Mouse (Mus musculus): ENCODE results near the gene Cpt1c. TPM values are rescaled to one million over a fixed set of nuclear protein-coding genes. Genes with fewer than 3 reads are reported as not detected.
"Not testable (repeated sequence)": the region's sequence is repeated elsewhere in the genome, so short reads cannot be mapped to it uniquely, and the experiment has no call there.

Cpt1c gene
- 32.0 and 39.1 TPM in 2 replicates for polyA plus RNA-seq (2015; fragmentation: Nextera tagmentation; extraction: Ambion mirVana)

DNA sequence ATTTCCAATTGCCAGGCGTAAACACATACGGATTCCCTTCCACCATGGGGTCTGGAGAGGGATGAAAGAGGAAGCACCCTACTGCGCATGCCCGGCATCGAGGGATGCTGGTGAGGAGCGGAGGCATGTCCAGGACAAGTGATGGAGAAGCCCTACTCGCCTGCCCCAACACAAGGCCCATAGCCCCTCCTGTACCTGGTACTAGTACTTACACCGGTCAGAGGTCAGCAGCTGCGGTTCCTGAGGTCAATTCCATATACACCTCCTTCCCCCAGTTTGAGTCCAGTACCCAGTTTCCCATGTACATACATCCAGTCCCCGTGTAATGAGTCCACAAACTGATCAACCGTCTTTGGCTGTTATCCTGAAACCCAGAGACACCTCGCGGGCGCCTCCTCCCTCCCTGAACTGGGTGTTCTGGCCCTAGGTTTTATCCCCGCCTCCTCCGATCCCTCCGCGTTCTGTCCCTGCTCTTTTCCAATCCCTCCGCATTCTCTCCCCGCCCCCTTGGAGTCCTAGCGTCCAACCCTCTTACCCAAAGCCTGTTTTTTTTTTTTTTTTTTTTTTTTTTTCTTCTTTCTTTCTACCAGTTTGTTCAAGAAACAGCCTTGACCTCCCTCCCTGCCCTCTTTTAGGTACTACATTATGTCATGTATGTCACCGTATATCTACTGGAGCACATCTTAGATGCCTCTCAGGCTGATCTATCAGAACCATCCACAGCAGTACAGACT, at the start of gene Cpt1c:
Gene Cpt1c, minus strand, starts transcription at position 469 of the 734 bp plus-strand sequence.
- H3K36me3 ChIP-seq, result peaks cover 44% of the 10 kb centered on the region
- H3K27ac ChIP-seq, result peak within 1 kb of the TSS; percentile 92
- WGBS, result 1% methylated on average over 22 of the region's 22 CpGs
- no peak for ATAC-seq (ENCODE audit: insufficient number of reproducible peaks, insufficient read depth, low FRiP score, low TSS enrichment, low read depth)
- H3K4me1 ChIP-seq, result peaks cover 35% of the 10 kb centered on the region
- peak within 1 kb of the TSS; percentile 77 for H3K9ac ChIP-seq
- no peaks in the 10 kb centered on the region for H3K9me3 ChIP-seq
- no peaks in the 10 kb centered on the region for H3K27me3 ChIP-seq
- H3K4me3 ChIP-seq, result peak within 1 kb of the TSS; percentile 60
- H3K4me2 ChIP-seq, result peak within 1 kb of the TSS; percentile 79

DNA sequence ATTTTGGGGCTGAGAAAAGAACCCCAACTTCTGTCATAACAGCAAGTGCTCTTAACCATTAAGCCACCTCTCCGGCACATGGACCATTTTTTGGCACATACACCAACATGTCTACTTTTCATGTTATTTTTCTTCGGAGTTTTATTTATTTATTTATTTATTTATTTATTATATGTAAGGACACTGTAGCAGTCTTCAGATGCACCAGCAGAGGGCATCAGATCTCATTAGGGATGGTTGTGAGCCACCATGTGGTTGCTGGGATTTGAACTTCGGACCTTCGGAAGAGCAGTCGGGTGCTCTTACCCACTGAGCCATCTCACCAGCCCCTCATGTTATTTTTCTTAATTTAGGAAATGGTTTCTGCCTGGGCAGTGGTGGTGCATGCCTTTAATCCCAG, 49.1 kb upstream of the Cpt1c start:
- 84% methylated on average over 5 of the region's 5 CpGs for WGBS
- not testable (repeated sequence) for H3K4me1 ChIP-seq; H3K27me3 ChIP-seq; ATAC-seq (ENCODE audit: insufficient number of reproducible peaks, insufficient read depth, low FRiP score, low TSS enrichment, low read depth); H3K9me3 ChIP-seq; H3K27ac ChIP-seq; H3K9ac ChIP-seq; H3K4me3 ChIP-seq; H3K4me2 ChIP-seq
- H3K36me3 ChIP-seq, result peaks cover 22% of the 10 kb centered on the region

DNA sequence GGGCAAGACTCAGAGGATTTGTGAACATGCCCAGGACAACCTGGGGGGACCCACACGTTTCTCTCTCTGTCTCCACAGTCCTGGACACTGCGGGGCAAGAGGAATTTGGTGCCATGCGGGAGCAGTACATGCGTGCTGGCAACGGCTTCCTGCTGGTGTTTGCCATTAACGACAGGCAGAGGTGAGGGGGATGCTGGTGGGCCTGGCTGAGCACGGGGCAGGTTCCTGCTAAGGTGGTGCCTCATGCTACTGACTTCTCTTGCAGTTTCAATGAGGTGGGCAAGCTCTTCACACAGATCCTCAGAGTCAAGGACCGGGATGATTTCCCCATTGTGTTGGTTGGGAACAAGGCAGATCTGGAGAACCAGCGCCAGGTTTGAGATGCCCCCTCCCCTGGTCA, 45.6 kb upstream of the Cpt1c start:
- H3K27me3 ChIP-seq, result no peaks in the 10 kb centered on the region
- H3K9me3 ChIP-seq, result no peaks in the 10 kb centered on the region
- WGBS, result 68% methylated on average over 9 of the region's 9 CpGs
- H3K36me3 ChIP-seq, result no peaks in the 10 kb centered on the region
- no peak overlapping the region for H3K27ac ChIP-seq
- H3K4me3 ChIP-seq, result no peak overlapping the region
- no peak for ATAC-seq (ENCODE audit: insufficient number of reproducible peaks, insufficient read depth, low FRiP score, low TSS enrichment, low read depth)
- H3K4me1 ChIP-seq, result peaks cover 20% of the 10 kb centered on the region
- no peak overlapping the region for H3K9ac ChIP-seq
- no peak overlapping the region for H3K4me2 ChIP-seq

DNA sequence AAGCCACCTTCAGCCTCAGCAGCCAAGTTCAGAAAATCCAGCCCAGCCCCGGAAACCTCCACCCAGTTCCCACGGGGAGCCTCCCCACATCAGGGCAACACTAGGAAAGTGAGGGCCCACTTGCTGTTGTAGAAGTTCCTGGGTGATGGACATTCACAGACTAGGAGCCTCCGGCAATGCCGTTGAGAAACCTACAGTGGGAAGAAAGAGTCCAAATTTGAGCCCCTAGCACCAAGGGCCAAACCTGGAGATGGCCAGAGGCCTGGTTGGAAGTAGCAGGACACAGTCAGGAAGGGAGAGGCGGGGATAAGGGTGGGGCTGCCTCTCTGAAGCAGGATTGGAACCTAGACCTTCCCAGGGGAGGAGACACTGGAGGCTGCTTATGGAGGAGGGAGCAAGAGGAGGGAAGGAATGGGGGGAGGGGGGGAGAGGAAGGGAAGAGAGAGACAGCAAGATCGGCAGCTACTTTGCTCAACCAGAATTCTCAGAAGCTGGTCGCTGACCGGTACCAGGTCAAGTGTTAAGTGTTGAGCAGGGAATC, 44.5 kb upstream of the Cpt1c start:
- Histone ChIP-seq H3K27ac (peak overlapping the region; percentile 28; the same call in 1 of the 2 replicates), H3K4me2 (peak overlapping the region; percentile 90), H3K4me1 (peaks cover 26% of the 10 kb centered on the region), H3K9ac (0 out of 2 replicates have a peak overlapping the region, but pooled peaks have one; percentile 44), H3K36me3 (no peaks in the 10 kb centered on the region), H3K9me3 (no peaks in the 10 kb centered on the region), H3K4me3 (0 out of 2 replicates have a peak overlapping the region, but pooled peaks have one; percentile 90), H3K27me3 (no peaks in the 10 kb centered on the region)
- ATAC-seq (ENCODE audit: insufficient number of reproducible peaks, insufficient read depth, low FRiP score, low TSS enrichment, low read depth), result no peak
- 32% methylated on average over 8 of the region's 8 CpGs for WGBS

DNA sequence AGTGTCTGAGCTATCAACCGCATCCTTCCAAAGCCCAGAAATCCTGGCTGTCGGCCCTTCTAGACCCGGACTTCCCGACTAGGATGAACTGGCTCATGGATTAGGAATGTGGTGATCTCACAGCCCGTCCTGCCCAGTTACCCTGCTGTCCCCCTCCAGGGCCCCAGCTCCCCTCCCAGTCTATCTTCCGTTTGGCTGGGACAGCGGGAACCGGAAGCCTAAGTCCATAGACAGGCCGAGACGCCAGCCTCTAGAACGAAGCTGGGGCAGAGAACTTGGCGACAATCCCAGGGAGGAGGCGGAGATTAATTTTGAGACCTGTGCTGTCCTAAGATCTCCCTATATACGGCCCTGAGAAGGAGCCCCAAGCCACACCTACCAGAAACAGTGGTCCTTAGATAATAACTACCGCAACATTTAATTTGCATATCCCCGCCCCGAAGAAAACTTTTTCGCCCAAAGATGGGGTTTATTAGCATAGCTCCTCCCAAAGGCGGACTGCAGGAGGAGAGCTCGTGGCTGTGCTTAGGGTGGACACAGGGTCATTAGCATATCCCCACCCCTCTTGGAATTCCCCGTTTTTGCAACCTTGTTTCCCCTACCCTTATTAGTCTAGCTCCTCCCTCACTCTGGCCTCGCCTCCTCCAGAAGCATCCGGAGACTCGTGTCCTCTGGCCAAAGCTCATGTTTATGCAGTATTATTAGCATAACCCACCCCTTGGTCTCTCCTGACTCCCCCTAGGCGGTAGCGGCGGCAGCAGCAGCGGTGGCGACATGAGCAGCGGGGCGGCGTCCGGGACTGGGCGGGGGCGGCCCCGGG, 42.8 kb upstream of the Cpt1c start, which contains the start of gene Rras:
Gene Rras, plus strand, starts transcription at position 720 of the 820 bp plus-strand sequence.
- Histone ChIP-seq H3K9me3 (no peaks in the 10 kb centered on the region), H3K4me1 (peaks cover 29% of the 10 kb centered on the region), H3K27ac (peak within 1 kb of the TSS; percentile 95), H3K4me3 (peak within 1 kb of the TSS; percentile 90), H3K27me3 (no peaks in the 10 kb centered on the region), H3K9ac (peak within 1 kb of the TSS; percentile 75), H3K36me3 (peaks cover 16% of the 10 kb centered on the region), H3K4me2 (peak within 1 kb of the TSS; percentile 90)
- peak; percentile 88 for ATAC-seq (ENCODE audit: insufficient number of reproducible peaks, insufficient read depth, low FRiP score, low TSS enrichment, low read depth)
- WGBS, result under 1% methylated on average over 36 of the region's 36 CpGs

DNA sequence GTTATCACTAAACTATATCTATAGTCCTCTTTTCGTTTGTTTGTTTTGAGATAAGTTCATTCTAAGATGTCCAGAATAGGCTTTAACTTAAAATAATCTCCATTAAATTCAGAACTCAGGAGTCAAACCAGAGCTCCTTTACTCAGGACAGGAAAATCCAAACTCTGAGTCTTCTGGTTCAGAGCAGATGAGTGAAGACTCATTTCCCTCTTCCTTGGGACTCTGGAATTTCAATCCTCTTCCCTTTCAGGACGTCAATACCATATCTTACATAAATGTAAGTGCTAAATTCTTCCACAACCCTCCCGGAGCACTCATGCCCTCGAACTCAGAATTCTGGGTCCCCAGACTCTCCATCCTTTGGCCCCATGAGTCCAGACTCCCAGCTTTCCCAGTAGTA, 42.1 kb upstream of the Cpt1c start:
- peak overlapping the region; percentile 62 for H3K9ac ChIP-seq

DNA sequence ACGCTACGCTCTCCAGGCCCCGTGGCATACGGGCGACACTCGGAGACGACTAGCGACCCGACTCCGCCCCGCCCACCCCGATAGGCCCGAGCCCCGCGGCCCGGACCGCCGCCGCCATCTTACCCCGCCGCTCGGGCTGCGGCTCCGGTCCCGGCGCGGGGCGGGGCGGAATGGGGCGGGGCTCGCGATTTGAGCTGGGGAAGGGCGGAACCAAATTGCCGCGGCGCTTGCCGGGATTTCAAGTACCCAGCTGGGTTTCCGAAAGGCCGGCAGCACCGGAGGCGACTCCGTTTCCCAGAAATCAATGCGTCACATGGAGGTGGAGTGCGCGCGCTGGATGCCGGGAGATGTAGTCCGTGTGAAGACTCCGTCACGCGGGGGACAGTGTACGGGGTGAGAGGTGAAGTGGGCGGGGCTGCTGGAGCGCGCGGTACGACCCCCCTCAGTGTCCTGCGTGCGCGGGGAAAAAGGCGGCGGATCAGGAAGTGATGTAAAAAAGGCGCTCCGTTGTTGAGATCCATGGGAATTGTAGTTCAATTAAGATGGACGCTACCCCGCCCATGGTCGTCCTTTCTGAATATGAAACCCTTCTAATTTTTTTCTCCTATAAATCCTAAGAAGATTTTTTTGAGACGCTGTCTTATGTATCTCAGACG, 41.4 kb upstream of the Cpt1c start, which contains the start of gene Scaf1:
Gene Scaf1, minus strand, starts transcription at position 407 of the 656 bp plus-strand sequence.
- H3K27ac ChIP-seq, result peak within 1 kb of the TSS; percentile 95
- H3K9me3 ChIP-seq, result no peaks in the 10 kb centered on the region
- ATAC-seq (ENCODE audit: insufficient number of reproducible peaks, insufficient read depth, low FRiP score, low TSS enrichment, low read depth), result peak; percentile 91
- H3K4me3 ChIP-seq, result peak within 1 kb of the TSS; percentile 90
- peak within 1 kb of the TSS; percentile 90 for H3K4me2 ChIP-seq
- WGBS, result under 1% methylated on average over 69 of the region's 69 CpGs
- no peaks in the 10 kb centered on the region for H3K27me3 ChIP-seq
- H3K36me3 ChIP-seq, result peaks cover 29% of the 10 kb centered on the region
- peaks cover 29% of the 10 kb centered on the region for H3K4me1 ChIP-seq
- peak within 1 kb of the TSS; percentile 97 for H3K9ac ChIP-seq

More for the DNA sequence above, 42.1 kb upstream of the Cpt1c start:
- peak overlapping the region; percentile 95 for H3K27ac ChIP-seq
- peak overlapping the region; percentile 90 for H3K4me3 ChIP-seq
- H3K27me3 ChIP-seq, result no peaks in the 10 kb centered on the region
- H3K4me2 ChIP-seq, result peak overlapping the region; percentile 90
- ATAC-seq (ENCODE audit: insufficient number of reproducible peaks, insufficient read depth, low FRiP score, low TSS enrichment, low read depth), result no peak
- peaks cover 29% of the 10 kb centered on the region for H3K4me1 ChIP-seq
- WGBS, result under 1% methylated on average over 4 of the region's 4 CpGs
- no peaks in the 10 kb centered on the region for H3K9me3 ChIP-seq
- H3K36me3 ChIP-seq, result peaks cover 23% of the 10 kb centered on the region

DNA sequence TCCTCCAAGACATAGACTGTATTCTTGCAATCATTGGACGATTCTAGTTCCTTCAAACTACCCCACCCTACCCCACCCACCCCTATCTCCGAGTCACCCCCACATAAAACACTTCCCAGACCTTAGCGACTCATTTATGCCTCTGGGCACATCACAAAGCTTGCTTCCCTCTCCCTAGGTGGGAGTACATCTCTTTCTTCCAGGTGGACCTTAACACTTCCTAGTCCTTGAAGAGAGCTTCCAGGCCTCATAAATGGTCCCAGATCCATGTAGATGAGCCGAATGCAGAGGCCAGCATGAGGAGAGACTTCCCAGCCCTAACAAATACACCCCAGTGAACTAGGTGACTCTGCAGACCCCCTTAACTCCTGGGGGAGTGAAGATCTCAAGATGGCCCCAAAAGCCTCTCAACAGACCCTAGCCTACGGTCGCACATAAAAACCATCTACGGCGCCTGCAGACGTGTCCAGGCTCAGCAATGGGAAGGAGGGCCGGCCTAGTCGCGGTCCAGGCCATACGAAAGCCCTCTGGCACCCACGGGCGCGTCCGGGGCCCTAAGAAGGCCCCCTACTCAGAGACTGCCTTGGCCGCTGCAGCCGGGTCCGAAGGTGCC, 40.8 kb upstream of the Cpt1c start:
- Histone ChIP-seq H3K4me1 (peaks cover 29% of the 10 kb centered on the region), H3K9ac (peak overlapping the region; percentile 97), H3K27me3 (no peaks in the 10 kb centered on the region), H3K4me3 (peak overlapping the region; percentile 90), H3K27ac (peak overlapping the region; percentile 95), H3K9me3 (no peaks in the 10 kb centered on the region), H3K36me3 (peaks cover 34% of the 10 kb centered on the region), H3K4me2 (peak overlapping the region; percentile 80)
- no peak for ATAC-seq (ENCODE audit: insufficient number of reproducible peaks, insufficient read depth, low FRiP score, low TSS enrichment, low read depth)
- 1% methylated on average over 20 of the region's 20 CpGs for WGBS

DNA sequence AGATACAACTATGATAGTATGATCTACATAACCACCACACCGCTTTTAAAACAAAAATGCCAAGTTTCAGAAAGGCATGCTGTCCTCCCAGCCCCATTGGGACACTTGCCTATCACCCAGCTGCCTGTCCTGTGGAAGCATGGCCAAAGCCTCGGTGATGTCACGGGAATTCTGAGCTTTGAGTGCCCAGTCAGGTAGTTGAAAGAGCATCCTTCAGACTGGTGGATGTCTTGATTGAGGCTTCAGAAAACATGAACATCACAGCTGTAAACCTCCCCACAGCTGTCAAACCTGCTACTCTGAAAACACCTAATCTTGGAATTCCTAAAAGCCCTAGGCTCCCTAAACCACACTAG, 39.4 kb upstream of the Cpt1c start:
- Histone ChIP-seq H3K4me1 (peaks cover 26% of the 10 kb centered on the region), H3K9ac (peak overlapping the region; percentile 37; the same call in 1 of the 2 replicates), H3K4me3 (no peak overlapping the region; the same call in 1 of the 2 replicates), H3K4me2 (no peak overlapping the region), H3K36me3 (peaks cover 48% of the 10 kb centered on the region), H3K27me3 (no peaks in the 10 kb centered on the region), H3K9me3 (no peaks in the 10 kb centered on the region), H3K27ac (no peak overlapping the region)
- no peak for ATAC-seq (ENCODE audit: insufficient number of reproducible peaks, insufficient read depth, low FRiP score, low TSS enrichment, low read depth)
- WGBS, result 95% methylated on average over 3 of the region's 3 CpGs

DNA sequence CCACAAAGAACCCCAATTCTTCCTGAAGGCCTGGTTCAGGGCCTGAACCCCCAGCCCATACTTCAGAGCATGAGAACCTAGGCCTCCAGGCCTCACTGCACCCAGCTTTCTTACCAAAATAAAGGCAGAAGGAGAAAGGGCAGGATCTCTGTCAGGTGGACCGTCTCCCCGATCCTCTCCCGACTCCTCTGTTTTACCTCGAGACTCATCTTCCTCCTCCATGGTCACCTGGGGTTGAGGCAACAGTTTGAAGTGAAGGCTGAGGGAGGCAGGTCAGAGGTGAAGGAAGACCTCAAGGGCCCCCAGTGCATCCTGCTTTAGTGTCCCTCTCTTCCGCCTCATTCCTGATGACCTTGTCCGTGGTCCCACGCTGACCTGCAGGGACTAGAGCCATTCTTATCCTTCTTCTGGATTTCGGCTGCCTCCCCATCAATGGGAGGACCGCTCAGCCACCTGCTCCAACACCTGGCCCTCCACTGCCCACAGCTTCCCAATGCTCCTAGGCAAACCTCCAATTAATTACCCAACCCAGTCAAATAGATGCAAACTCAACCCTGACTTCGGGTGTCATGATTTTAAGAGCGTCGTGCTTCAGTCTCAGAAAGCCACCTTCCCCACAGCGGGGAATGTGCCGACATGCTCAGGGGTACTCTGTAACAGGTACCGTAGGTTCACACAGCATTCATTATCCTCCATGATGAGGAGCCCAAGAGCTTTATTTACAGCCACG, 38.9 kb upstream of the Cpt1c start:
- Histone ChIP-seq H3K9ac (no peak overlapping the region), H3K27me3 (no peaks in the 10 kb centered on the region), H3K9me3 (no peaks in the 10 kb centered on the region), H3K27ac (no peak overlapping the region), H3K4me1 (peaks cover 21% of the 10 kb centered on the region), H3K4me3 (no peak overlapping the region), H3K36me3 (peaks cover 53% of the 10 kb centered on the region), H3K4me2 (no peak overlapping the region)
- ATAC-seq (ENCODE audit: insufficient number of reproducible peaks, insufficient read depth, low FRiP score, low TSS enrichment, low read depth), result no peak
- whole genome bisulfite sequencing, result 95% methylated on average over 16 of the region's 16 CpGs

All from embryonic facial prominence, embryonic 13.5 days (tissue).